Mouse (Mus musculus): Measurements from ENCODE around the gene Nxt1.

DNA sequence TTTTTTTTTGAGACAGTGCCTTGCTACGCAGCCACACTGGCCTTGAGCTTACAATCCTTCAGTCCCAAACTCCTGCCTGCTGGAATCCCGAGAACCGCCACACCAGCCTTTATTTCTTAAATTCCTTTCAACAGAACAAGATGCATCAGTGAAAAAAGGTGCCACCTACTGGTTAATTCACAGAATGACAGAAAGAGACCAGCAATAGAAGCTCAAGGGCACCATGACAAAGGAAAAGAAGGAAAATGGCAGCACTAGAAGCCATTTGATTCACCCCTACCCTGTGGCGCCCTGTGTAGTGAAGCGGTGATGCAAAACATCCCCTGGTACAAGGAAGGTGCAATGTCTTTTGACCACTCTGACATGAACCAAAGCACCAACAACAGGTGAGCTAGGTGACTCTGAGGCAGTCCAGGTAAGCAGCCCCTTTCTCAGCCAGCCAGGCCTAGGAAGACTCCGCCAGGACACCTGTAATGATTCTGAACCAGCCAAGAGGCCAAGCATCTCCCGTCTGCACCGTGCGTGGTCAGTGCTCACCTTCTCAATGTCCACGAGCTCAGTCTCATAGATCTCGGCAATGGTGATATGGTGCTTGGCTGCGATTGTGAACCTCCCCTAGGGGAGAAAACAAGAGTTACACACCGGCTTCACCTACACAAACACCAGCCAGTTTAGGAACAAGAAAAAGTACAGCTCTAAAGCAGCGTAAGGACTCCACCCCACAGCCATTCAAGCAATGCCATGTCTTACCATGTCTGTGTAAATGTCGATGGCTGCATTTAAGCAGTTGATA, 34.2 kb downstream of the Nxt1 start:
- peak; percentile 72 for TF ChIP-seq CTCF (IDR thresholded peaks at IDR 0.05)
- no peak for TF ChIP-seq POLR2A (IDR thresholded peaks at IDR 0.05; ENCODE audit: insufficient read depth, low read depth, low read length)
- no peak for TF ChIP-seq EP300 (IDR thresholded peaks at IDR 0.05; ENCODE audit: insufficient read depth, low read depth, low read length)
